Mouse (Mus musculus): ENCODE measurements at regions not wholly inside any gene's neighbourhood (a gene's known extent, or its start where the extent isn't known, plus 50 kb on each side); places are given as distances from the start of the nearest gene placed in this dataset.

GRCm38 (mm10) chr1:193536552-193536951, 166.5 kb upstream of the Camk1g start:
- TF ChIP-seq POLR2A (IDR thresholded peaks at IDR 0.05; ENCODE audit: borderline replicate concordance, low read depth, low read length) (no peak), CTCF (IDR thresholded peaks at IDR 0.05; ENCODE audit: low read depth, low read length) (no peak)
